Mouse (Mus musculus) heart, postnatal 0 days (tissue): ENCODE measurements around the gene Galk1. TPM values are rescaled to one million over a fixed set of nuclear protein-coding genes. Genes with fewer than 3 reads are reported as not detected.
A peak's percentile ranks its signal among the peaks of the same experiment; 100 is the strongest.

ENCODE experiments used
- ATAC-seq: fragments of 200-750 bp; cut with Nextera tagmentation; 2 replicates; pipeline ENCODE4 v1.8.0; 2017; ENCODE audit warnings: low read depth, moderate number of reproducible peaks, moderate library complexity; ENCODE audit not compliant: insufficient read depth
- DNase-seq: peaks from one replicate; pipeline ENCODE4 v3.0.0-alpha.2; 2016; ENCODE audit warnings: low spot score
- H3K27ac ChIP-seq: fragments of 300-500 bp; sonication (generic); 2 replicates; pipeline ENCODE4 v1.5.1; 2014; ENCODE audit warnings: low read depth, mild to moderate bottlenecking
- H3K27me3 ChIP-seq: fragments of 300-500 bp; sonication (generic); 2 replicates; pipeline ENCODE4 v1.6.1; 2014; ENCODE audit warnings: low read length, mixed read lengths; ENCODE audit not compliant: control insufficient read depth, insufficient read depth
- H3K36me3 ChIP-seq: fragments of 300-500 bp; sonication (generic); replicated peaks from 2 replicates; pipeline ENCODE4 v1.6.1; 2014; ENCODE audit warnings: low read length, mixed read lengths; ENCODE audit not compliant: control insufficient read depth, insufficient read depth
- H3K4me1 ChIP-seq: fragments of 300-500 bp; sonication (generic); 2 replicates; pipeline ENCODE4 v1.6.1; 2014; ENCODE audit warnings: antibody characterized with exemption; ENCODE audit not compliant: control insufficient read depth, insufficient read depth
- H3K4me2 ChIP-seq: fragments of 300-500 bp; sonication (generic); 2 replicates; pipeline ENCODE4 v1.6.1; 2014; ENCODE audit warnings: low read depth, mild to moderate bottlenecking, low read length, moderate library complexity
- H3K4me3 ChIP-seq: fragments of 300-500 bp; sonication (generic); 2 replicates; pipeline ENCODE4 v1.5.1; 2014; ENCODE audit warnings: low read depth, low read length
- H3K9ac ChIP-seq: fragments of 300-500 bp; sonication (generic); replicated peaks from 2 replicates; pipeline ENCODE4 v1.6.1; 2014; ENCODE audit warnings: low read depth, low read length, mixed read lengths
- H3K9me3 ChIP-seq: fragments of 300-500 bp; sonication (generic); replicated peaks from 2 replicates; pipeline ENCODE4 v1.6.1; 2016; ENCODE audit warnings: low read length; ENCODE audit not compliant: control insufficient read depth
- CTCF ChIP-seq: IDR thresholded peaks from 2 replicates; pipeline ENCODE4 v1.5.1; 2016; ENCODE audit warnings: antibody characterized with exemption, control low read depth, low read depth
- EP300 ChIP-seq: IDR thresholded peaks from 2 replicates; pipeline ENCODE4 v1.6.1; 2016; ENCODE audit warnings: antibody characterized with exemption, low read depth
- WGBS: fragments of 180-500 bp; shearing (Covaris S2); extraction: QIAGEN DNeasy Blood & Tissue Kit; methylation state at CpG from one replicate; pipeline ENCODE4 v1.1.7; 2014; 5-methylcytosine and 5-hydroxymethylcytosine counted together
- polyA plus RNA-seq: library from polyadenylated mRNA; unstranded; fragments of >200 nt; fragmentation: Nextera tagmentation; extraction: Ambion mirVana; gene quantifications from 2 replicates; pipeline ENCODE4 v1.2.1, GENCODE M21; 2015
- total RNA-seq: library from RNA; depleted of rRNA; stranded (reverse); fragments of >200 nt; gene quantifications from 2 replicates; pipeline ENCODE4 v1.2.3, GENCODE M21; 2014; ENCODE audit warnings: low replicate concordance

Gene Galk1
- total and polyA plus RNA-seq, 2 experiments from 2014 or later, result 88.4 to 98.3 TPM

- H3K27me3 ChIP-seq, result peaks cover 5% of the 10 kb centered on the region; the same call in 1 of the 2 replicates
- no peak overlapping the region for H3K4me2 ChIP-seq
- no peak overlapping the region for H3K27ac ChIP-seq
- DNase-seq (no peak), ATAC-seq (no peak)
- TF ChIP-seq EP300, result no peak
- no peak for TF ChIP-seq CTCF
- H3K9ac ChIP-seq, result no peak overlapping the region
- H3K4me1 ChIP-seq, result no peaks in the 10 kb centered on the region
- no peak overlapping the region for H3K4me3 ChIP-seq
- H3K36me3 ChIP-seq, result no peaks in the 10 kb centered on the region
- no peaks in the 10 kb centered on the region for H3K9me3 ChIP-seq
- WGBS, result 83% methylated on average over 3 of the region's 3 CpGs
These were observed 17.3 kb downstream of the Galk1 start for GRCm38 (mm10) chr11:115995256-115995655.

- DNase-seq, result no peak
- no peaks in the 10 kb centered on the region for H3K36me3 ChIP-seq
- no peak overlapping the region for H3K9ac ChIP-seq
- H3K27me3 ChIP-seq, result 0 out of 2 replicates have a peak, but pooled peaks cover 5% of the 10 kb centered on the region
- no peak overlapping the region for H3K4me3 ChIP-seq
- WGBS, result 57% methylated on average over 4 of the region's 4 CpGs
- no peak overlapping the region for H3K27ac ChIP-seq
- no peak for ATAC-seq
- H3K4me2 ChIP-seq, result no peak overlapping the region
- no peak for TF ChIP-seq CTCF
- TF ChIP-seq EP300, result no peak
- no peaks in the 10 kb centered on the region for H3K9me3 ChIP-seq
- H3K4me1 ChIP-seq, result no peaks in the 10 kb centered on the region
These were observed 20.4 kb downstream of the Galk1 start for GRCm38 (mm10) chr11:115992098-115992497.

- Histone ChIP-seq H3K9ac (no peak overlapping the region), H3K4me3 (no peak overlapping the region)
- no peak for ATAC-seq
These were observed 22.8 kb downstream of the Galk1 start for GRCm38 (mm10) chr11:115989686-115990085.

GRCm38 (mm10) chr11:115983291-115983690 is 29.2 kb downstream of the Galk1 start:
- H3K4me2 ChIP-seq, result no peak overlapping the region
- H3K27ac ChIP-seq, result no peak overlapping the region
- no peak overlapping the region for H3K9ac ChIP-seq
- WGBS, result 81% methylated on average over 8 of the region's 8 CpGs
- ATAC-seq (no peak), DNase-seq (no peak)
- no peak overlapping the region for H3K4me3 ChIP-seq
- H3K36me3 ChIP-seq, result no peaks in the 10 kb centered on the region
- TF ChIP-seq EP300 (no peak), CTCF (no peak)
- no peaks in the 10 kb centered on the region for H3K4me1 ChIP-seq
- H3K9me3 ChIP-seq, result no peaks in the 10 kb centered on the region
- peaks cover 5% of the 10 kb centered on the region; the same call in 1 of the 2 replicates for H3K27me3 ChIP-seq

More at GRCm38 (mm10) chr11:115989686-115990085, 22.8 kb downstream of the Galk1 start:
- no peaks in the 10 kb centered on the region for H3K36me3 ChIP-seq
- H3K27me3 ChIP-seq, result 0 out of 2 replicates have a peak, but pooled peaks cover 5% of the 10 kb centered on the region
- WGBS, result 25% methylated on average over 15 of the region's 15 CpGs
- no peak for DNase-seq
- H3K9me3 ChIP-seq, result no peaks in the 10 kb centered on the region
- H3K4me1 ChIP-seq, result no peaks in the 10 kb centered on the region
- H3K27ac ChIP-seq, result no peak overlapping the region
- no peak overlapping the region for H3K4me2 ChIP-seq
- TF ChIP-seq CTCF (no peak), EP300 (no peak)

DNA sequence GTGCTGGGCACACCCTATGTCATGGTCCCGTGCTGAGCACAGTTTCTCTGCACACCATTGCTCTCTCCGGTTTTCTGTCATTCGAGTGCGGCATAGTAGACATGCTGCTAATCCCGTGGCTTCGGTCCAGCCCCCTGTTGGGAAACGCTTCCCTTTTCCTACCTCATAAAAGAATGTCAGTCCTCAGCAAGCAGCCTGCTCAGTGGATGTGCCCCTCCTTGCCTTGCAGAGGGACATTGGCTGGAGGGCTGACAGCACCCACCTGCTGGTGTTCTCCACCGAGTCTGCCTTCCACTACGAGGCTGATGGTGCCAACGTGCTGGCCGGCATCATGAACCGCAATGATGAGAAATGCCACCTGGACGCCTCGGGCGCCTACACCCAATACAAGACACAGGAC is 30.0 kb downstream of the Galk1 start:
- TF ChIP-seq CTCF, result no peak
- no peak for TF ChIP-seq EP300
- 83% methylated on average over 15 of the region's 15 CpGs for WGBS
- Histone ChIP-seq H3K27ac (no peak overlapping the region), H3K4me2 (no peak overlapping the region), H3K27me3 (peaks cover 9% of the 10 kb centered on the region), H3K4me1 (no peaks in the 10 kb centered on the region), H3K9me3 (no peaks in the 10 kb centered on the region), H3K9ac (no peak overlapping the region), H3K4me3 (no peak overlapping the region), H3K36me3 (no peaks in the 10 kb centered on the region)
- DNase-seq (no peak), ATAC-seq (no peak)

DNA sequence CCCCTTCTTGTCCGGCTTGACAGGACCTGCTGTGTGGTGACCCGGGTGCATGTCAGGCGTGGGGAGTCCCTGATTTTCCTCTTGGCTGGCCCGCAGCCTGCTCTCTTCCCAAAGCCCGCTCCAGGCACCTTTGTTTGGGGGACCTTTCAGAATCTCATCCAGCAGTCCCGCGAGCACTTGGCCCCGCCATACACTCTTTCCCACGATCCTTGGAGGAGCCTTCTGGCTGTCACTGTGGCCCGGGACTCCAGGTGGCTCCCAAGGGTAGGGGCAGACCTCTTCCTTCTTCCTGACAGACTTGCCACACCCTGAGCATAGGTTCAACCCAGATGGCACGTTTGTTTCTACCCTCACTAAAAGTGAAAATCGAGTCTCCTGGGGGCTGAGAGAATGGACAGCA is 37.0 kb downstream of the Galk1 start:
- Histone ChIP-seq H3K9me3 (no peaks in the 10 kb centered on the region), H3K9ac (no peak overlapping the region), H3K27me3 (peaks cover 41% of the 10 kb centered on the region), H3K27ac (no peak overlapping the region), H3K4me2 (no peak overlapping the region; the same call in 1 of the 2 replicates), H3K4me3 (0 out of 2 replicates have a peak overlapping the region, but pooled peaks have one; percentile 51), H3K4me1 (peaks cover 9% of the 10 kb centered on the region), H3K36me3 (no peaks in the 10 kb centered on the region)
- no peak for ATAC-seq
- WGBS, result 44% methylated on average over 12 of the region's 12 CpGs
- TF ChIP-seq EP300 (no peak), CTCF (no peak)
- no peak for DNase-seq
